12 mouse cellular contexts compared by ENCODE assay signal in genomic region chr4:116461943-116462342, GRCm38 (mm10). TPM values are rescaled to one million over a fixed set of nuclear protein-coding genes. Genes with fewer than 3 reads are reported as not detected.
A peak's percentile ranks its signal among the peaks of the same experiment; 100 is the strongest.
DNase-seq lines count a peak whose midpoint lies in the region; ATAC-seq and TF ChIP-seq lines count a peak whose summit lies in the region.
"Had no signal": no experiment of that assay in that cellular context is flagged by ENCODE, and none has a peak within 500 bp of the region (broad histone marks: within the 10 kb centered on the region; RNA-seq: fewer than 3 reads in every experiment).

No protein-coding gene starts in this region.

- TF ChIP-seq CTCF in ES-Bruce4 (IDR thresholded peaks at IDR 0.05; ENCODE audit: low read depth, low read length): no peak

- no peak for TF ChIP-seq EP300 in ES-Bruce4 (IDR thresholded peaks at IDR 0.05; ENCODE audit: insufficient read depth, low read depth, low read length)

- 97% methylated on average over 3 of the region's 3 CpGs for WGBS in kidney, embryonic 15.5 days
- WGBS in embryonic facial prominence, embryonic 12.5 days: 91% methylated on average over 3 of the region's 3 CpGs
- 93% methylated on average over 3 of the region's 3 CpGs for WGBS in limb, embryonic 13.5 days

- H3K9ac ChIP-seq in kidney, embryonic 15.5 days: no peak overlapping the region
- 0 out of 2 replicates have a peak overlapping the region, but pooled peaks have one; percentile 40 for H3K9ac ChIP-seq in ES-Bruce4 (ENCODE audit: low read depth, poor library complexity, severe bottlenecking)
- H3K9ac ChIP-seq in embryonic facial prominence, embryonic 12.5 days: no peak overlapping the region
- H3K9ac ChIP-seq in limb, embryonic 13.5 days: no peak overlapping the region

- no peaks in the 10 kb centered on the region for H3K27me3 ChIP-seq in kidney, embryonic 15.5 days
- H3K27me3 ChIP-seq in ES-Bruce4 (ENCODE audit: control insufficient read depth, insufficient read depth, low read length, poor library complexity, severe bottlenecking): no peaks in the 10 kb centered on the region
- no peaks in the 10 kb centered on the region for H3K27me3 ChIP-seq in embryonic facial prominence, embryonic 12.5 days
- H3K27me3 ChIP-seq in limb, embryonic 13.5 days: no peaks in the 10 kb centered on the region

- no peaks in the 10 kb centered on the region for H3K36me3 ChIP-seq in kidney, embryonic 15.5 days
- no peaks in the 10 kb centered on the region for H3K36me3 ChIP-seq in ES-Bruce4 (ENCODE audit: control insufficient read depth, insufficient read depth, low read length, poor library complexity, severe bottlenecking)
- no peaks in the 10 kb centered on the region for H3K36me3 ChIP-seq in embryonic facial prominence, embryonic 12.5 days
- H3K36me3 ChIP-seq in limb, embryonic 13.5 days: no peaks in the 10 kb centered on the region

- H3K27ac ChIP-seq in kidney, embryonic 15.5 days: no peak overlapping the region
- H3K27ac ChIP-seq in ES-Bruce4 (ENCODE audit: insufficient read depth, low read length): no peak overlapping the region
- H3K27ac ChIP-seq in embryonic facial prominence, embryonic 12.5 days: no peak overlapping the region
- no peak overlapping the region for H3K27ac ChIP-seq in limb, embryonic 13.5 days
- H3K27ac ChIP-seq: left cerebral cortex, adult 2 months had no signal

- no peak overlapping the region for H3K4me2 ChIP-seq in kidney, embryonic 15.5 days
- H3K4me2 ChIP-seq in embryonic facial prominence, embryonic 12.5 days (replicated peaks): peak overlapping the region; percentile 60; the same call in 1 of the 2 replicates
- peak overlapping the region; percentile 72; the same call in 1 of the 2 replicates for H3K4me2 ChIP-seq in limb, embryonic 13.5 days (replicated peaks)

- no peak for ATAC-seq in kidney, embryonic 15.5 days (replicated peaks; ENCODE audit: low FRiP score)
- no peak for ATAC-seq in embryonic facial prominence, embryonic 12.5 days (ENCODE audit: insufficient number of reproducible peaks, insufficient read depth, low FRiP score, low TSS enrichment)
- ATAC-seq in limb, embryonic 13.5 days (ENCODE audit: low FRiP score, low read depth): no peak
- ATAC-seq in cerebellum, adult (ENCODE audit: insufficient number of reproducible peaks, low FRiP score, low TSS enrichment): no peak

- H3K4me1 ChIP-seq in kidney, embryonic 15.5 days: peaks cover 17% of the 10 kb centered on the region
- peaks cover 2% of the 10 kb centered on the region for H3K4me1 ChIP-seq in ES-Bruce4 (ENCODE audit: control insufficient read depth, insufficient read depth, low read length)
- H3K4me1 ChIP-seq in embryonic facial prominence, embryonic 12.5 days: peaks cover 20% of the 10 kb centered on the region
- peaks cover 18% of the 10 kb centered on the region for H3K4me1 ChIP-seq in limb, embryonic 13.5 days

- no peak for TF ChIP-seq POLR2A in ES-Bruce4 (IDR thresholded peaks at IDR 0.05; ENCODE audit: insufficient read depth, low read length)

- no peak for DNase-seq in kidney, adult 8-10 months
- no peak for DNase-seq in cerebellum, adult 11-12 months
- no peak for DNase-seq in spleen, postnatal 36 days (ENCODE audit: low spot score in 2 of 2)
- DNase-seq: cerebellum, adult 8-10 months; heart, postnatal 36 days; kidney, postnatal 36 days had no signal

- H3K4me3 ChIP-seq in kidney, embryonic 15.5 days (replicated peaks): 0 out of 2 replicates have a peak overlapping the region, but pooled peaks have one; percentile 97
- no peak overlapping the region for H3K4me3 ChIP-seq in ES-Bruce4 (ENCODE audit: low read depth, low read length)
- no peak overlapping the region for H3K4me3 ChIP-seq in embryonic facial prominence, embryonic 12.5 days
- no peak overlapping the region for H3K4me3 ChIP-seq in limb, embryonic 13.5 days

- H3K9me3 ChIP-seq in kidney, embryonic 15.5 days (replicated peaks): 0 out of 2 replicates have a peak, but pooled peaks cover 2% of the 10 kb centered on the region
- no peaks in the 10 kb centered on the region for H3K9me3 ChIP-seq in ES-Bruce4 (replicated peaks; ENCODE audit: control insufficient read depth, insufficient read depth, low read length, poor library complexity, severe bottlenecking)
- H3K9me3 ChIP-seq in embryonic facial prominence, embryonic 12.5 days: no peaks in the 10 kb centered on the region
- H3K9me3 ChIP-seq in limb, embryonic 13.5 days: no peaks in the 10 kb centered on the region

RNA-seq across cellular contexts. Expression of gene Mast2, which starts 2.0 kb away (rescaled TPM):
- polyA plus RNA-seq in kidney, embryonic 15.5 days (2015; fragmentation: Nextera tagmentation; extraction: Ambion mirVana): 12.7 and 14.4 TPM in 2 replicates
- polyA plus RNA-seq in ES-Bruce4 (2011; ENCODE audit: insufficient read depth, insufficient read length, low read depth, missing spikeins): 58.1 and 60.2 TPM in 2 replicates
- polyA plus RNA-seq in embryonic facial prominence, embryonic 12.5 days (2016; fragmentation: Nextera tagmentation; extraction: Ambion mirVana): 21.7 and 24.9 TPM in 2 replicates
- polyA plus RNA-seq in limb, embryonic 13.5 days (2015; fragmentation: Nextera tagmentation; extraction: Ambion mirVana): 14.7 and 15.1 TPM in 2 replicates

RNA-seq across cellular contexts. Expression of gene Ipp, which starts 45.4 kb away (rescaled TPM):
- polyA plus RNA-seq in kidney, embryonic 15.5 days (2015; fragmentation: Nextera tagmentation; extraction: Ambion mirVana): 17.0 and 17.3 TPM in 2 replicates
- 11.1 and 13.2 TPM in 2 replicates for polyA plus RNA-seq in ES-Bruce4 (2011; ENCODE audit: insufficient read depth, insufficient read length, low read depth, missing spikeins)
- polyA plus RNA-seq in embryonic facial prominence, embryonic 12.5 days (2016; fragmentation: Nextera tagmentation; extraction: Ambion mirVana): 16.1 and 16.2 TPM in 2 replicates
- polyA plus RNA-seq in limb, embryonic 13.5 days (2015; fragmentation: Nextera tagmentation; extraction: Ambion mirVana): 15.6 and 16.5 TPM in 2 replicates
